19 mouse cellular contexts compared by ENCODE assay signal in genomic region chr4:9055266-9055820, GRCm38 (mm10).
DNase-seq lines count a peak whose midpoint lies in the region; ATAC-seq and TF ChIP-seq lines count a peak whose summit lies in the region.
"Had no signal": no experiment of that assay in that cellular context is flagged by ENCODE, and none has a peak within 500 bp of the region (broad histone marks: within the 10 kb centered on the region; RNA-seq: fewer than 3 reads in every experiment).

No protein-coding gene starts in this region.

- DNase-seq in forebrain, embryonic 10.5 days (ENCODE audit: extremely low spot score, low spot score) = no peak
- no peak for DNase-seq in gastrocnemius, adult 2 months
- DNase-seq in gastrocnemius, adult 18-20 months (ENCODE audit: low spot score) = no peak
- DNase-seq in hindbrain, embryonic 10.5 days (ENCODE audit: low spot score) = no peak
- DNase-seq in brain, embryonic 14.5 days (ENCODE audit: low read depth) = peak; percentile 46
- DNase-seq in kidney, adult 11 months = no peak
- DNase-seq: adrenal gland, adult 8-10 months; adrenal gland, postnatal 25 days; cerebellum, adult 9-10 months; gastrocnemius, postnatal 14 days; heart, adult 11 months; kidney, adult 2 months had no signal

- H3K4me3 ChIP-seq in forebrain, embryonic 10.5 days = no peak overlapping the region
- no peak overlapping the region for H3K4me3 ChIP-seq in forebrain, embryonic 13.5 days
- no peak overlapping the region for H3K4me3 ChIP-seq in gastrocnemius, adult 2 months
- H3K4me3 ChIP-seq in hindbrain, embryonic 15.5 days = no peak overlapping the region
- H3K4me3 ChIP-seq in hindbrain, embryonic 10.5 days = no peak overlapping the region

- 64% methylated on average over 9 of the region's 9 CpGs for WGBS in forebrain, embryonic 10.5 days
- 44% methylated on average over 9 of the region's 9 CpGs for WGBS in forebrain, embryonic 13.5 days
- 60% methylated on average over 9 of the region's 9 CpGs for WGBS in hindbrain, embryonic 15.5 days
- 70% methylated on average over 9 of the region's 9 CpGs for WGBS in hindbrain, embryonic 10.5 days

- no peak for ATAC-seq in forebrain, embryonic 13.5 days
- peak; percentile 48; the same call in 1 of the 2 replicates for ATAC-seq in hindbrain, embryonic 15.5 days (ENCODE audit: low FRiP score, low read depth)
- ATAC-seq: activated CD4-positive, CD25-positive, alpha-beta regulatory T cell, adult 4 months; forebrain, embryonic 16.5 days; inflammation-experienced regulatory T-cells, adult 6 months; intestine, embryonic 16.5 days had no signal

- no peaks in the 10 kb centered on the region for H3K27me3 ChIP-seq in forebrain, embryonic 10.5 days (ENCODE audit: poor library complexity, severe bottlenecking)
- H3K27me3 ChIP-seq in forebrain, embryonic 13.5 days = no peaks in the 10 kb centered on the region
- H3K27me3 ChIP-seq in hindbrain, embryonic 15.5 days = no peaks in the 10 kb centered on the region
- H3K27me3 ChIP-seq in hindbrain, embryonic 10.5 days (ENCODE audit: insufficient read depth, poor library complexity, severe bottlenecking) = no peaks in the 10 kb centered on the region

- no peak for TF ChIP-seq CTCF in gastrocnemius, adult 2 months (IDR thresholded peaks at IDR 0.05)
- TF ChIP-seq CTCF in brain, embryonic 14.5 days (IDR thresholded peaks at IDR 0.05; ENCODE audit: borderline replicate concordance, extremely low read depth, insufficient read depth, insufficient read length) = no peak

- no peaks in the 10 kb centered on the region for H3K9me3 ChIP-seq in forebrain, embryonic 10.5 days
- no peaks in the 10 kb centered on the region for H3K9me3 ChIP-seq in forebrain, embryonic 13.5 days (replicated peaks)
- no peaks in the 10 kb centered on the region for H3K9me3 ChIP-seq in hindbrain, embryonic 15.5 days
- no peaks in the 10 kb centered on the region for H3K9me3 ChIP-seq in hindbrain, embryonic 10.5 days

- no peaks in the 10 kb centered on the region for H3K36me3 ChIP-seq in forebrain, embryonic 10.5 days (replicated peaks)
- no peaks in the 10 kb centered on the region for H3K36me3 ChIP-seq in forebrain, embryonic 13.5 days (ENCODE audit: poor library complexity, severe bottlenecking)
- H3K36me3 ChIP-seq in hindbrain, embryonic 15.5 days = no peaks in the 10 kb centered on the region
- H3K36me3 ChIP-seq in hindbrain, embryonic 10.5 days = no peaks in the 10 kb centered on the region

- no peak overlapping the region for H3K4me2 ChIP-seq in forebrain, embryonic 13.5 days
- no peak overlapping the region for H3K4me2 ChIP-seq in hindbrain, embryonic 15.5 days
- H3K4me2 ChIP-seq: heart, embryonic 11.5 days had no signal

- TF ChIP-seq POLR2A in brain, embryonic 14.5 days (IDR thresholded peaks at IDR 0.05; ENCODE audit: borderline replicate concordance, extremely low read depth, insufficient read depth, insufficient read length, poor library complexity, severe bottlenecking) = no peak

- no peak overlapping the region for H3K9ac ChIP-seq in forebrain, embryonic 13.5 days
- no peak overlapping the region for H3K9ac ChIP-seq in hindbrain, embryonic 15.5 days

- intact Hi-C loops in gastrocnemius, adult 2 months (cut with DNase I) = loop anchor here (10.0 kb wide), 1 partner anchor 589 kb away; no protein-coding TSS in a partner anchor

- H3K4me1 ChIP-seq in forebrain, embryonic 10.5 days = peaks cover 46% of the 10 kb centered on the region
- peaks cover 14% of the 10 kb centered on the region for H3K4me1 ChIP-seq in forebrain, embryonic 13.5 days
- peaks cover 16% of the 10 kb centered on the region for H3K4me1 ChIP-seq in hindbrain, embryonic 15.5 days (replicated peaks)
- H3K4me1 ChIP-seq in hindbrain, embryonic 10.5 days (replicated peaks) = peaks cover 27% of the 10 kb centered on the region

- H3K27ac ChIP-seq in forebrain, embryonic 10.5 days = 0 out of 2 replicates have a peak overlapping the region, but pooled peaks have one; percentile 44
- H3K27ac ChIP-seq in forebrain, embryonic 13.5 days = no peak overlapping the region
- peak overlapping the region; percentile 92 for H3K27ac ChIP-seq in gastrocnemius, adult 2 months
- no peak overlapping the region for H3K27ac ChIP-seq in hindbrain, embryonic 15.5 days (replicated peaks)
- H3K27ac ChIP-seq in hindbrain, embryonic 10.5 days = no peak overlapping the region

Comparison
In these comparisons a context has a peak if more than half of its experiments do, and no peak if none do; other contexts are left out.
1. H3K27ac ChIP-seq: peak in forebrain, embryonic 10.5 days (single experiment) and gastrocnemius, adult 2 months (single experiment); none in forebrain, embryonic 13.5 days (single experiment), hindbrain, embryonic 15.5 days (single experiment) and hindbrain, embryonic 10.5 days (single experiment).